Mouse (Mus musculus): ENCODE measurements at regions not wholly inside any gene's neighbourhood (a gene's known extent, or its start where the extent isn't known, plus 50 kb on each side); places are given as distances from the start of the nearest gene placed in this dataset.

- TF ChIP-seq CTCF (conservative IDR thresholded peaks at IDR 0.05; ENCODE audit: low read length) (no peak), NANOG (IDR thresholded peaks at IDR 0.05; ENCODE audit: borderline replicate concordance, low read length) (no peak), POU5F1 (IDR thresholded peaks at IDR 0.05; ENCODE audit: borderline replicate concordance, low read length) (no peak)
Observed at GRCm38 (mm10) chr15:93673976-93674375, 78.3 kb upstream of the Prickle1 start.

Data from E14TG2a.4 (cell line).